Mouse (Mus musculus): ENCODE data around the gene Sh3gl2. TPM values are rescaled to one million over a fixed set of nuclear protein-coding genes. Genes with fewer than 3 reads are reported as not detected.

The Sh3gl2 gene
- polyA plus RNA-seq, 1 experiment from 2014 or later: 9.7 TPM

DNA sequence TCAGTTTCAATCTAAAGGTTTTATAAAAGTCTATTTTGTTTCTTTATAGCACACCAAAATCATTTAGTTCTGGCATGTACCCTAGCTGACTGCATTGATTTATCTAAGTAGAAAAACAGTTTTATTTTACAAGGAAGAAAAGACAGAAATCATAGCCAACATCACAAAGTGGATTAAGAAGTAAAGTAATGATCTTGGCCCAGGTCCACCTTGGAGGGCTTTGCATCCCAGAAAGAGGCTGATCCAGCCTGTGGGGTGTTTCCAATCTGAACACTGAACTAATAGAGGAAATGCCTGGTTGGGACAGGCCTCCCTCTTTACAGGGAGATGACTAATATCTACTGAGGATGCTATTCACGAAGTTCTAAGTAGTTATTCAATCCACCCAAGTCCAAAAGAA is 472.7 kb downstream of the Sh3gl2 start:
- ATAC-seq (ENCODE audit: low FRiP score, low TSS enrichment): no peak; the same call in 1 of the 2 replicates

DNA sequence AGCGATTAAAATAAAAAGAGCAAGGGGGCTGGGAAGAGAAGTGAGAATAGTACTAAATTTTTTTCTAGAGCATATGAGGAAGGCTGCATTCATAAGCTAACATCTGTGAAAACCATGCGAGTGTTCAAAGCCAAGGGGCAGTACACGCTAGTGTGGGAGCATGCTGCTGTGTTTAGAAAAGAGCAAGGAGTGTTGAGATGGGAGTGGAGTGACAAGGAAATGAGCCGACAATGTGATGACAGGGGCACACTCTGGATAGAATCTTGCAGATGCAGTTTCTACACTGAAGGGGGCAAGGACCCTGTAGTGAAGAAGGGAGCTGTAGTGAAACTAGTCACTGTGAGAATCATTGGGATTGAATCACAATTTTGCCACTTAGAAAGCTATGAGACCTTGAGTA is 481.2 kb downstream of the Sh3gl2 start:
- Histone ChIP-seq H3K4me1 (replicated peaks; ENCODE audit: control insufficient read depth, insufficient read depth) (no peaks in the 10 kb centered on the region), H3K4me2 (replicated peaks; ENCODE audit: low read depth) (no peak overlapping the region), H3K27me3 (ENCODE audit: control insufficient read depth, insufficient read depth, low read length) (no peaks in the 10 kb centered on the region), H3K36me3 (ENCODE audit: control insufficient read depth, insufficient read depth, low read length) (no peaks in the 10 kb centered on the region), H3K9me3 (ENCODE audit: control insufficient read depth, low read length) (no peaks in the 10 kb centered on the region), H3K4me3 (ENCODE audit: low read depth, low read length) (no peak overlapping the region), H3K9ac (ENCODE audit: low read length) (no peak overlapping the region), H3K27ac (replicated peaks) (no peak overlapping the region)
- TF ChIP-seq CTCF (IDR thresholded peaks at IDR 0.05; ENCODE audit: low read depth) (no peak), EP300 (optimal IDR thresholded peaks at IDR 0.05) (no peak)
- WGBS: 64% methylated on average over 4 of the region's 4 CpGs
- ATAC-seq (ENCODE audit: low FRiP score, low TSS enrichment) (no peak), DNase-seq (ENCODE audit: low spot score) (no peak)

More for the DNA sequence above, 472.7 kb downstream of the Sh3gl2 start:
- no peaks in the 10 kb centered on the region for H3K36me3 ChIP-seq (ENCODE audit: control insufficient read depth, insufficient read depth, low read length)
- no peak overlapping the region for H3K4me3 ChIP-seq (ENCODE audit: low read depth, low read length)
- no peak overlapping the region for H3K4me2 ChIP-seq (replicated peaks; ENCODE audit: low read depth)
- 15% methylated on average over 1 of the region's 1 CpGs for WGBS
- no peaks in the 10 kb centered on the region for H3K27me3 ChIP-seq (ENCODE audit: control insufficient read depth, insufficient read depth, low read length)
- DNase-seq (ENCODE audit: low spot score): no peak
- TF ChIP-seq EP300 (optimal IDR thresholded peaks at IDR 0.05): no peak
- no peak for TF ChIP-seq CTCF (IDR thresholded peaks at IDR 0.05; ENCODE audit: low read depth)
- H3K9ac ChIP-seq (ENCODE audit: low read length): no peak overlapping the region
- H3K4me1 ChIP-seq (replicated peaks; ENCODE audit: control insufficient read depth, insufficient read depth): no peaks in the 10 kb centered on the region
- H3K9me3 ChIP-seq (ENCODE audit: control insufficient read depth, low read length): no peaks in the 10 kb centered on the region
- H3K27ac ChIP-seq (replicated peaks): no peak overlapping the region
